Mouse (Mus musculus) neural tube, embryonic 14.5 days (tissue): ENCODE data around the gene Kif26b. TPM values are rescaled to one million over a fixed set of nuclear protein-coding genes. Genes with fewer than 3 reads are reported as not detected.

Experiments used
- ATAC-seq: fragments of 200-750 bp; cut with Nextera tagmentation; 2 replicates; pipeline ENCODE4 v1.8.0; 2017; ENCODE audit warnings: low read depth, mild to moderate bottlenecking, moderate TSS enrichment, moderate library complexity
- H3K27ac ChIP-seq: fragments of 300-500 bp; sonication (generic); 2 replicates; pipeline ENCODE4 v1.5.1; 2014; ENCODE audit warnings: low read depth, mild to moderate bottlenecking, control low read depth, low read length, moderate library complexity, mixed read lengths
- H3K27me3 ChIP-seq: fragments of 300-500 bp; sonication (generic); 2 replicates; pipeline ENCODE4 v1.6.1; 2014; ENCODE audit warnings: low read length; ENCODE audit not compliant: control insufficient read depth, insufficient read depth
- H3K36me3 ChIP-seq: fragments of 300-500 bp; sonication (generic); 2 replicates; pipeline ENCODE4 v1.6.1; 2014; ENCODE audit warnings: low read length, mixed read lengths; ENCODE audit not compliant: control insufficient read depth, insufficient read depth
- H3K4me1 ChIP-seq: fragments of 300-500 bp; sonication (generic); 2 replicates; pipeline ENCODE4 v1.6.1; 2014; ENCODE audit warnings: low read length; ENCODE audit not compliant: control insufficient read depth, insufficient read depth
- H3K4me2 ChIP-seq: fragments of 300-500 bp; sonication (generic); 2 replicates; pipeline ENCODE4 v1.6.1; 2014; ENCODE audit warnings: mild to moderate bottlenecking, low read depth, low read length, control low read depth
- H3K4me3 ChIP-seq: fragments of 300-500 bp; sonication (generic); 2 replicates; pipeline ENCODE4 v1.5.1; 2014; ENCODE audit warnings: low read depth, low read length, control low read depth, mixed read lengths
- H3K9ac ChIP-seq: fragments of 300-500 bp; sonication (generic); replicated peaks from 2 replicates; pipeline ENCODE4 v1.6.1; 2014; ENCODE audit warnings: low read depth, mild to moderate bottlenecking, control low read depth, low read length, mixed read lengths
- H3K9me3 ChIP-seq: fragments of 300-500 bp; sonication (generic); 2 replicates; pipeline ENCODE4 v1.6.1; 2016; ENCODE audit warnings: low read length; ENCODE audit not compliant: control insufficient read depth
- WGBS: fragments of 180-500 bp; shearing (Covaris S2); extraction: QIAGEN DNeasy Blood & Tissue Kit; methylation state at CpG from one replicate; pipeline ENCODE4 v1.1.7; 2014; 5-methylcytosine and 5-hydroxymethylcytosine counted together
- polyA plus RNA-seq: library from polyadenylated mRNA; unstranded; fragments of >200 nt; fragmentation: Nextera tagmentation; extraction: Ambion mirVana; gene quantifications from 2 replicates; pipeline ENCODE4 v1.2.1, GENCODE M21; 2014

The Kif26b gene
- polyA plus RNA-seq, 1 experiment from 2014 or later, result 18.5 TPM

GRCm38 (mm10) chr1:178942251-178942963, 413.5 kb downstream of the Kif26b start:
- no peak for ATAC-seq
- no peaks in the 10 kb centered on the region for H3K27me3 ChIP-seq
- no peaks in the 10 kb centered on the region for H3K4me1 ChIP-seq
- WGBS, result 43% methylated on average over 7 of the region's 7 CpGs
- no peaks in the 10 kb centered on the region for H3K9me3 ChIP-seq
- no peaks in the 10 kb centered on the region for H3K36me3 ChIP-seq
- no peak overlapping the region for H3K4me2 ChIP-seq
- H3K27ac ChIP-seq, result no peak overlapping the region
- H3K4me3 ChIP-seq, result no peak overlapping the region
- no peak overlapping the region for H3K9ac ChIP-seq

GRCm38 (mm10) chr1:178952910-178953309, 424.0 kb downstream of the Kif26b start:
- no peaks in the 10 kb centered on the region for H3K36me3 ChIP-seq
- H3K4me2 ChIP-seq, result no peak overlapping the region
- WGBS, result 20% methylated on average over 12 of the region's 12 CpGs
- no peaks in the 10 kb centered on the region for H3K27me3 ChIP-seq
- H3K4me1 ChIP-seq, result peaks cover 6% of the 10 kb centered on the region; the same call in 1 of the 2 replicates
- peak overlapping the region; percentile 6; the same call in 1 of the 2 replicates for H3K27ac ChIP-seq
- ATAC-seq, result peak; percentile 68; the same call in 1 of the 2 replicates
- no peaks in the 10 kb centered on the region for H3K9me3 ChIP-seq
- no peak overlapping the region for H3K4me3 ChIP-seq
- no peak overlapping the region for H3K9ac ChIP-seq

GRCm38 (mm10) chr1:178958641-178959040, 429.7 kb downstream of the Kif26b start:
- ATAC-seq, result no peak
- Histone ChIP-seq H3K4me3 (no peak overlapping the region), H3K27me3 (no peaks in the 10 kb centered on the region), H3K9ac (no peak overlapping the region), H3K9me3 (no peaks in the 10 kb centered on the region), H3K27ac (no peak overlapping the region), H3K4me1 (peaks cover 4% of the 10 kb centered on the region; the same call in 1 of the 2 replicates), H3K4me2 (no peak overlapping the region), H3K36me3 (no peaks in the 10 kb centered on the region)
- 86% methylated on average over 4 of the region's 4 CpGs for WGBS

- Histone ChIP-seq H3K4me2 (no peak overlapping the region), H3K4me3 (no peak overlapping the region), H3K4me1 (peaks cover 4% of the 10 kb centered on the region; the same call in 1 of the 2 replicates), H3K9me3 (no peaks in the 10 kb centered on the region), H3K27ac (no peak overlapping the region), H3K36me3 (no peaks in the 10 kb centered on the region), H3K27me3 (no peaks in the 10 kb centered on the region), H3K9ac (no peak overlapping the region)
- 37% methylated on average over 7 of the region's 7 CpGs for WGBS
- ATAC-seq, result peak; percentile 77
These were observed 431.2 kb downstream of the Kif26b start for GRCm38 (mm10) chr1:178960015-178960559.

- peaks cover 4% of the 10 kb centered on the region; the same call in 1 of the 2 replicates for H3K4me1 ChIP-seq
- H3K9me3 ChIP-seq, result no peaks in the 10 kb centered on the region
- 79% methylated on average over 9 of the region's 9 CpGs for WGBS
- H3K36me3 ChIP-seq, result no peaks in the 10 kb centered on the region
- no peak overlapping the region for H3K27ac ChIP-seq
- no peak overlapping the region for H3K4me3 ChIP-seq
- H3K9ac ChIP-seq, result no peak overlapping the region
- no peak overlapping the region for H3K4me2 ChIP-seq
- no peak for ATAC-seq
- H3K27me3 ChIP-seq, result no peaks in the 10 kb centered on the region
These were observed 432.7 kb downstream of the Kif26b start for GRCm38 (mm10) chr1:178961661-178962060.

GRCm38 (mm10) chr1:178972055-178972454, 443.1 kb downstream of the Kif26b start:
- Histone ChIP-seq H3K36me3 (no peaks in the 10 kb centered on the region), H3K4me1 (no peaks in the 10 kb centered on the region), H3K9ac (no peak overlapping the region), H3K4me3 (no peak overlapping the region), H3K27ac (no peak overlapping the region), H3K9me3 (no peaks in the 10 kb centered on the region), H3K4me2 (no peak overlapping the region), H3K27me3 (no peaks in the 10 kb centered on the region)
- 90% methylated on average over 10 of the region's 10 CpGs for WGBS
- ATAC-seq, result no peak

- Histone ChIP-seq H3K4me1 (no peaks in the 10 kb centered on the region), H3K9me3 (no peaks in the 10 kb centered on the region), H3K27me3 (no peaks in the 10 kb centered on the region), H3K4me3 (no peak overlapping the region), H3K4me2 (no peak overlapping the region), H3K27ac (no peak overlapping the region), H3K36me3 (no peaks in the 10 kb centered on the region), H3K9ac (no peak overlapping the region)
- 68% methylated on average over 8 of the region's 8 CpGs for whole genome bisulfite sequencing
- no peak for ATAC-seq
These were observed 449.8 kb downstream of the Kif26b start for GRCm38 (mm10) chr1:178978617-178979245.

- no peak overlapping the region for H3K4me3 ChIP-seq
- H3K36me3 ChIP-seq, result no peaks in the 10 kb centered on the region
- H3K4me2 ChIP-seq, result no peak overlapping the region
- H3K9ac ChIP-seq, result no peak overlapping the region
- no peaks in the 10 kb centered on the region for H3K9me3 ChIP-seq
- H3K27ac ChIP-seq, result no peak overlapping the region
- no peak for ATAC-seq
- no peaks in the 10 kb centered on the region for H3K27me3 ChIP-seq
- no peaks in the 10 kb centered on the region for H3K4me1 ChIP-seq
These were observed 451.3 kb downstream of the Kif26b start for GRCm38 (mm10) chr1:178980185-178980584.

- H3K9me3 ChIP-seq, result no peaks in the 10 kb centered on the region
- no peak overlapping the region for H3K9ac ChIP-seq
- ATAC-seq, result no peak
- H3K4me1 ChIP-seq, result no peaks in the 10 kb centered on the region
- no peaks in the 10 kb centered on the region for H3K27me3 ChIP-seq
- no peak overlapping the region for H3K27ac ChIP-seq
- H3K36me3 ChIP-seq, result no peaks in the 10 kb centered on the region
- 80% methylated on average over 5 of the region's 5 CpGs for WGBS
- H3K4me3 ChIP-seq, result no peak overlapping the region
- no peak overlapping the region for H3K4me2 ChIP-seq
These were observed 452.7 kb downstream of the Kif26b start for GRCm38 (mm10) chr1:178981641-178982040.
